Mouse (Mus musculus) CH12.LX (cell line): ENCODE measurements around the gene Nav1.

Experiments
- BHLHE40 ChIP-seq: IDR thresholded peaks from 2 replicates; pipeline ENCODE4 v1.6.1; 2011; ENCODE audit warnings: mild to moderate bottlenecking, low read depth, low read length, improper control_type of control experiment
- CTCF ChIP-seq, 2 experiments: IDR thresholded peaks in 1 of 2; conservative IDR thresholded peaks in 1 of 2; 2 replicates each; pipeline ENCODE4 v1.5.1; 2011 to 2012; ENCODE audit warnings: low read depth in 2 of 2, low read length in 2 of 2, improper control_type of control experiment in 1 of 2, inconsistent platforms in 1 of 2, mild to moderate bottlenecking in 1 of 2, moderate library complexity in 1 of 2
- ETS1 ChIP-seq: conservative IDR thresholded peaks from 2 replicates; pipeline ENCODE4 v1.6.1; 2012; ENCODE audit warnings: low read depth, mild to moderate bottlenecking, inconsistent platforms, low read length, improper control_type of control experiment, moderate library complexity
- HCFC1 ChIP-seq: IDR thresholded peaks from 2 replicates; pipeline ENCODE4 v1.6.1; 2012; ENCODE audit warnings: low read depth, mild to moderate bottlenecking, inconsistent platforms, low read length, improper control_type of control experiment
- JUND ChIP-seq: conservative IDR thresholded peaks from 2 replicates; pipeline ENCODE4 v1.6.1; 2011; ENCODE audit warnings: low read depth, low read length, improper control_type of control experiment
- MAFK ChIP-seq: IDR thresholded peaks from 2 replicates; pipeline ENCODE4 v1.6.1; 2011; ENCODE audit warnings: low read length, improper control_type of control experiment; ENCODE audit not compliant: insufficient replicate concordance
- MAZ ChIP-seq: IDR thresholded peaks from 2 replicates; pipeline ENCODE4 v1.6.1; 2012; ENCODE audit warnings: low read depth, mild to moderate bottlenecking, inconsistent platforms, low read length, improper control_type of control experiment, moderate library complexity
- MEF2A ChIP-seq: IDR thresholded peaks from 2 replicates; pipeline ENCODE4 v1.6.1; 2014; ENCODE audit warnings: low read depth, mild to moderate bottlenecking, inconsistent platforms, low read length, improper control_type of control experiment, borderline replicate concordance
- NRF1 ChIP-seq: IDR thresholded peaks from 2 replicates; pipeline ENCODE4 v1.6.1; 2014; ENCODE audit warnings: low read depth, mild to moderate bottlenecking, inconsistent platforms, low read length, improper control_type of control experiment, moderate library complexity
- POLR2A ChIP-seq: IDR thresholded peaks from 2 replicates; pipeline ENCODE4 v1.6.1; 2011; ENCODE audit warnings: low read depth, mild to moderate bottlenecking, improper control_type of control experiment, low read length
- SMC3 ChIP-seq: IDR thresholded peaks from 2 replicates; pipeline ENCODE4 v1.6.1; 2011; ENCODE audit warnings: low read depth, low read length, improper control_type of control experiment
- USF1 ChIP-seq: IDR thresholded peaks from 2 replicates; pipeline ENCODE4 v1.6.1; 2014; ENCODE audit warnings: low read depth, mild to moderate bottlenecking, inconsistent platforms, low read length, improper control_type of control experiment
- ZNF384 ChIP-seq: IDR thresholded peaks from 2 replicates; pipeline ENCODE4 v1.6.1; 2012; ENCODE audit warnings: low read depth, low read length, improper control_type of control experiment, inconsistent platforms

- TF ChIP-seq CTCF (conservative IDR thresholded peaks at IDR 0.05 in 1 of 2, IDR thresholded peaks at IDR 0.05 in 1 of 2; ENCODE audit: low read depth in 2 of 2, low read length in 2 of 2) (no peak), HCFC1 (no peak), POLR2A (no peak), ZNF384 (no peak), NRF1 (no peak), SMC3 (no peak), MAZ (no peak), MAFK (no peak), JUND (no peak), MEF2A (no peak), BHLHE40 (no peak), ETS1 (no peak), USF1 (no peak)
Observed at GRCm38 (mm10) chr1:135465734-135466133, 141.4 kb downstream of the Nav1 start.
